In genomic region chr2:12970049-12970724, GRCm38 (mm10) we compare ENCODE assay signal across 18 mouse cellular contexts. TPM values are rescaled to one million over a fixed set of nuclear protein-coding genes. Genes with fewer than 3 reads are reported as not detected.
A peak's percentile ranks its signal among the peaks of the same experiment; 100 is the strongest.
DNase-seq lines count a peak whose midpoint lies in the region; ATAC-seq lines count a peak whose summit lies in the region.
"Had no signal": no experiment of that assay in that cellular context is flagged by ENCODE, and none has a peak within 500 bp of the region (broad histone marks: within the 10 kb centered on the region; RNA-seq: fewer than 3 reads in every experiment).

No protein-coding gene starts in this region.

- H3K9me3 ChIP-seq in hindbrain, embryonic 11.5 days (ENCODE audit: control insufficient read depth, low read length) = no peaks in the 10 kb centered on the region
- H3K9me3 ChIP-seq in hindbrain, embryonic 14.5 days (ENCODE audit: control insufficient read depth, low read length) = no peaks in the 10 kb centered on the region
- H3K9me3 ChIP-seq in hindbrain, embryonic 13.5 days = no peaks in the 10 kb centered on the region
- H3K9me3 ChIP-seq: heart, embryonic 13.5 days; hindbrain, embryonic 15.5 days; kidney, embryonic 15.5 days had no signal

- DNase-seq in hindbrain, embryonic 11.5 days (ENCODE audit: low spot score) = no peak
- DNase-seq in hindbrain, embryonic 14.5 days (ENCODE audit: low spot score) = no peak
- peak; percentile 2 for DNase-seq in right cerebral cortex, adult 18-20 months
- DNase-seq in right cerebral cortex, postnatal 36 days (ENCODE audit: low spot score in 2 of 2) = no peak
- no peak for DNase-seq in adrenal gland, adult 8-10 months
- no peak for DNase-seq in spleen, postnatal 36 days (ENCODE audit: low spot score in 2 of 2)
- no peak for DNase-seq in gastrocnemius, adult 18-20 months (ENCODE audit: low spot score)
- DNase-seq: adrenal gland, postnatal 14 days; gastrocnemius, postnatal 14 days; lung, adult 2 months; right cerebral cortex, postnatal 4 days had no signal

- H3K27ac ChIP-seq in hindbrain, embryonic 11.5 days (ENCODE audit: low read depth, low read length) = no peak overlapping the region
- H3K27ac ChIP-seq in hindbrain, embryonic 14.5 days = no peak overlapping the region
- no peak overlapping the region for H3K27ac ChIP-seq in hindbrain, embryonic 13.5 days
- H3K27ac ChIP-seq: heart, embryonic 13.5 days; hindbrain, embryonic 15.5 days; kidney, embryonic 15.5 days had no signal

- no peaks in the 10 kb centered on the region for H3K27me3 ChIP-seq in hindbrain, embryonic 11.5 days (ENCODE audit: control insufficient read depth, insufficient read depth, low read length)
- no peaks in the 10 kb centered on the region for H3K27me3 ChIP-seq in hindbrain, embryonic 14.5 days (ENCODE audit: control insufficient read depth, insufficient read depth, low read length)
- no peaks in the 10 kb centered on the region; the same call in 1 of the 2 replicates for H3K27me3 ChIP-seq in hindbrain, embryonic 13.5 days
- H3K27me3 ChIP-seq: heart, embryonic 13.5 days; hindbrain, embryonic 15.5 days; kidney, embryonic 15.5 days had no signal

- H3K36me3 ChIP-seq in hindbrain, embryonic 11.5 days (ENCODE audit: control insufficient read depth, insufficient read depth, low read length) = no peaks in the 10 kb centered on the region
- H3K36me3 ChIP-seq in hindbrain, embryonic 14.5 days (replicated peaks; ENCODE audit: control insufficient read depth, insufficient read depth) = no peaks in the 10 kb centered on the region
- H3K36me3 ChIP-seq in hindbrain, embryonic 13.5 days = no peaks in the 10 kb centered on the region
- H3K36me3 ChIP-seq: heart, embryonic 13.5 days; hindbrain, embryonic 15.5 days; kidney, embryonic 15.5 days had no signal

- 66% methylated on average over 12 of the region's 12 CpGs for WGBS in hindbrain, embryonic 11.5 days
- WGBS in hindbrain, embryonic 14.5 days = 48% methylated on average over 12 of the region's 12 CpGs
- WGBS in hindbrain, embryonic 13.5 days = 42% methylated on average over 12 of the region's 12 CpGs

- H3K4me1 ChIP-seq in hindbrain, embryonic 11.5 days (replicated peaks; ENCODE audit: control insufficient read depth, insufficient read depth, low read length) = no peaks in the 10 kb centered on the region
- H3K4me1 ChIP-seq in hindbrain, embryonic 14.5 days (replicated peaks; ENCODE audit: control insufficient read depth, insufficient read depth, low read length) = no peaks in the 10 kb centered on the region
- peaks cover 5% of the 10 kb centered on the region; the same call in 1 of the 2 replicates for H3K4me1 ChIP-seq in hindbrain, embryonic 13.5 days (replicated peaks)
- H3K4me1 ChIP-seq: hindbrain, embryonic 15.5 days; kidney, embryonic 15.5 days had no signal

- no peak overlapping the region for H3K9ac ChIP-seq in hindbrain, embryonic 11.5 days (ENCODE audit: low read depth, low read length)
- H3K9ac ChIP-seq in hindbrain, embryonic 14.5 days = no peak overlapping the region
- H3K9ac ChIP-seq in hindbrain, embryonic 13.5 days = no peak overlapping the region
- H3K9ac ChIP-seq: heart, embryonic 13.5 days; hindbrain, embryonic 15.5 days; kidney, embryonic 15.5 days had no signal

- H3K4me3 ChIP-seq in hindbrain, embryonic 11.5 days (ENCODE audit: low read depth, low read length) = no peak overlapping the region
- no peak overlapping the region for H3K4me3 ChIP-seq in hindbrain, embryonic 14.5 days (replicated peaks; ENCODE audit: low read length)
- no peak overlapping the region for H3K4me3 ChIP-seq in hindbrain, embryonic 13.5 days
- H3K4me3 ChIP-seq: erythroblast, embryonic 14.5 days; heart, embryonic 13.5 days; hindbrain, embryonic 15.5 days; kidney, embryonic 15.5 days had no signal

- no peak overlapping the region for H3K4me2 ChIP-seq in hindbrain, embryonic 11.5 days (replicated peaks; ENCODE audit: low read depth, low read length)
- H3K4me2 ChIP-seq in hindbrain, embryonic 14.5 days (replicated peaks) = no peak overlapping the region
- H3K4me2 ChIP-seq in hindbrain, embryonic 13.5 days = no peak overlapping the region
- H3K4me2 ChIP-seq: heart, embryonic 13.5 days; hindbrain, embryonic 15.5 days; kidney, embryonic 15.5 days had no signal

- peak; percentile 27; the same call in 1 of the 2 replicates for ATAC-seq in hindbrain, embryonic 11.5 days (ENCODE audit: low FRiP score)
- ATAC-seq in hindbrain, embryonic 14.5 days (ENCODE audit: low FRiP score) = no peak
- ATAC-seq in hindbrain, embryonic 13.5 days (ENCODE audit: low FRiP score) = 0 out of 2 replicates have a peak, but pooled peaks have one; percentile 43

RNA-seq across cellular contexts. Expression of gene C1ql3, which starts 41.4 kb away (rescaled TPM):
- 7.9 and 8.3 TPM in 2 replicates for polyA plus RNA-seq in hindbrain, embryonic 11.5 days (2014; fragmentation: Nextera tagmentation; extraction: Ambion mirVana)
- 7.5 and 7.9 TPM in 2 replicates for polyA plus RNA-seq in hindbrain, embryonic 14.5 days (2014; fragmentation: Nextera tagmentation; extraction: Ambion mirVana)
- polyA plus RNA-seq in hindbrain, embryonic 13.5 days (2015; fragmentation: Nextera tagmentation; extraction: Ambion mirVana) = 5.4 and 6.5 TPM in 2 replicates
- under 1 TPM in 2 of 4 experiments, not detected in 2; 0.10 to 0.18 TPM for total RNA-seq in adrenal gland, adult 8-10 months (2022)
- total RNA-seq in gastrocnemius, adult 18-20 months (2021) = under 1 TPM; 0.21 to 0.47 TPM
- total RNA-seq: monocyte, adult 5-6 weeks had no signal
- polyA plus RNA-seq: C2C12; erythroblast, embryonic 14.5 days had no signal

RNA-seq across cellular contexts. Expression of gene Pter, which starts 46.3 kb away (rescaled TPM):
- polyA plus RNA-seq in hindbrain, embryonic 11.5 days (2014; fragmentation: Nextera tagmentation; extraction: Ambion mirVana) = 10.1 and 10.7 TPM in 2 replicates
- polyA plus RNA-seq in hindbrain, embryonic 14.5 days (2014; fragmentation: Nextera tagmentation; extraction: Ambion mirVana) = 10.3 and 11.7 TPM in 2 replicates
- 6.4 and 9.1 TPM in 2 replicates for polyA plus RNA-seq in hindbrain, embryonic 13.5 days (2015; fragmentation: Nextera tagmentation; extraction: Ambion mirVana)
- 10 to 100 TPM in 3 of 4 experiments, 1 to 10 TPM in 1; 7.1 to 19.4 (median 13.3) TPM for total RNA-seq in adrenal gland, adult 8-10 months (2022)
- 10 to 100 TPM; 14.4 to 15.3 TPM for total RNA-seq in gastrocnemius, adult 18-20 months (2021)
